Mouse (Mus musculus): ENCODE measurements around the gene Slc25a35. TPM values are rescaled to one million over a fixed set of nuclear protein-coding genes. Genes with fewer than 3 reads are reported as not detected.

Slc25a35 gene
- polyA plus RNA-seq (2012; rRNA removed), result 2.8 and 4.0 TPM in 2 replicates

GRCm38 (mm10) chr11:68967337-68968282, at the start of gene Slc25a35:
TSS of gene Slc25a35 (plus strand) at chr11:68968131.

GRCm38 (mm10) chr11:68926981-68927380, 41.0 kb upstream of the Slc25a35 start, which contains the start of gene Odf4:
TSS of gene Odf4 (minus strand) at chr11:68927081.

GRCm38 (mm10) chr11:68957308-68957707, 10.6 kb upstream of the Slc25a35 start, which contains the start of gene Arhgef15:
TSS of gene Arhgef15 (minus strand) at chr11:68957480.

GRCm38 (mm10) chr11:68975085-68975484, 7.2 kb downstream of the Slc25a35 start, which contains the start of gene Rangrf:
TSS of gene Rangrf (minus strand) at chr11:68975185.

GRCm38 (mm10) chr11:69008182-69009121, 40.5 kb downstream of the Slc25a35 start, which contains the start of gene Pfas:
TSS of gene Pfas (minus strand) at chr11:69008460.

GRCm38 (mm10) chr11:69015644-69016441, 47.9 kb downstream of the Slc25a35 start, which contains the start of gene Ctc1:
TSS of gene Ctc1 (plus strand) at chr11:69015911.

Other genes with a start within 250 kb of the Slc25a35 start
- 64.1 and 65.1 TPM in 2 replicates for gene Ndel1, start 96.3 kb upstream of the Slc25a35 start, polyA plus RNA-seq (2012; rRNA removed)
- 0.05 and 0.09 TPM in 2 replicates for gene Rnf222, start 79.6 kb upstream of the Slc25a35 start, polyA plus RNA-seq (2012; rRNA removed)
- 2,655 and 2,766 TPM in 2 replicates for gene Rpl26, start 66.5 kb upstream of the Slc25a35 start, polyA plus RNA-seq (2012; rRNA removed)
- 3.6 and 4.4 TPM in 2 replicates for gene Odf4, start 41.0 kb upstream of the Slc25a35 start, polyA plus RNA-seq (2012; rRNA removed)
- 25.8 and 37.0 TPM in 2 replicates for gene Arhgef15, start 10.7 kb upstream of the Slc25a35 start, polyA plus RNA-seq (2012; rRNA removed)
- 28.5 and 29.6 TPM in 2 replicates for gene Rangrf, start 7.1 kb downstream of the Slc25a35 start, polyA plus RNA-seq (2012; rRNA removed)
- 22.2 and 22.3 TPM in 2 replicates for gene Pfas, start 40.3 kb downstream of the Slc25a35 start, polyA plus RNA-seq (2012; rRNA removed)
- gene Ctc1, start 47.8 kb downstream of the Slc25a35 start, polyA plus RNA-seq (2012; rRNA removed), result 113 and 118 TPM in 2 replicates
- gene Aurkb, start 77.5 kb downstream of the Slc25a35 start, polyA plus RNA-seq (2012; rRNA removed), result 64.2 and 75.8 TPM in 2 replicates
- 18.7 and 19.3 TPM in 2 replicates for gene Borcs6, start 91.6 kb downstream of the Slc25a35 start, polyA plus RNA-seq (2012; rRNA removed)
- 28.7 and 30.3 TPM in 2 replicates for gene Tmem107, start 102.7 kb downstream of the Slc25a35 start, polyA plus RNA-seq (2012; rRNA removed)
- 230 and 263 TPM in 2 replicates for gene Vamp2, start 120.4 kb downstream of the Slc25a35 start, polyA plus RNA-seq (2012; rRNA removed)
- 11.7 and 14.5 TPM in 2 replicates for gene Per1, start 127.1 kb downstream of the Slc25a35 start, polyA plus RNA-seq (2012; rRNA removed)
- gene Hes7, start 152.3 kb downstream of the Slc25a35 start, polyA plus RNA-seq (2012; rRNA removed), result 0.32 and 0.58 TPM in 2 replicates
- 0.36 and 0.44 TPM in 2 replicates for gene 9130213A22Rik, start 154.5 kb downstream of the Slc25a35 start, polyA plus RNA-seq (2012; rRNA removed)
- gene Aloxe3, start 157.8 kb downstream of the Slc25a35 start, polyA plus RNA-seq (2012; rRNA removed), result 2.3 and 2.7 TPM in 2 replicates
- gene Alox12b, start 188.9 kb downstream of the Slc25a35 start, polyA plus RNA-seq (2012; rRNA removed), result 0.11 and 0.23 TPM in 2 replicates
- 0.02 and 0.25 TPM in 2 replicates for gene Alox8, start 229.7 kb downstream of the Slc25a35 start, polyA plus RNA-seq (2012; rRNA removed)

Measured in central nervous system, embryonic 14 days (tissue).